Mouse (Mus musculus): ENCODE results near the gene Cd37.

Gene Cd37

GRCm38 (mm10) chr7:45202654-45203053 lies 36.3 kb downstream of the Cd37 start:
- ATAC-seq (ENCODE audit: low TSS enrichment), result peak; percentile 38; the same call in 1 of the 2 replicates

DNA sequence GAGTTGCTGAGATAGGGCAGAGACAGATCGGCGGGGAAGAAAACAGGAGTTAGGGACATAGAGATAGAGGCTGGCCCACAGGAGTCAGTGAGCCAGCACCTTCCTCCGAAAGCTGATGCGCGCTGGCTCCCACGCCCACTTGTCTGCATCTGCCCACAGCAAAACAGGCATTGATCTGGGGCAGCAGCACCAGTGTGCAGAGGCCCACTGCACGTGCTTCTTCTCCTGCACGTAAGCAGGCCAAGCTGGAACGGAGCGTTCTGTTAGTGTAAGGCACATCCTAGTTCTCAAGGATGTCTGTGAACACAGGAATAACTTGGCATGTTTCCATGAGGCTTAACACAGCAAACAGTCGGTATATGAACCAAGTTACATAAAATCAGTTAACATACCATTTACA lies 40.0 kb downstream of the Cd37 start:
- peak; percentile 21; the same call in 1 of the 2 replicates for ATAC-seq (ENCODE audit: low TSS enrichment)

GRCm38 (mm10) chr7:45198435-45198834 lies 40.5 kb downstream of the Cd37 start:
- ATAC-seq (ENCODE audit: low TSS enrichment), result peak; percentile 45; the same call in 1 of the 2 replicates

- ATAC-seq (ENCODE audit: low TSS enrichment), result peak; percentile 13; the same call in 1 of the 2 replicates
Observed at GRCm38 (mm10) chr7:45196994-45197393, 41.9 kb downstream of the Cd37 start.

DNA sequence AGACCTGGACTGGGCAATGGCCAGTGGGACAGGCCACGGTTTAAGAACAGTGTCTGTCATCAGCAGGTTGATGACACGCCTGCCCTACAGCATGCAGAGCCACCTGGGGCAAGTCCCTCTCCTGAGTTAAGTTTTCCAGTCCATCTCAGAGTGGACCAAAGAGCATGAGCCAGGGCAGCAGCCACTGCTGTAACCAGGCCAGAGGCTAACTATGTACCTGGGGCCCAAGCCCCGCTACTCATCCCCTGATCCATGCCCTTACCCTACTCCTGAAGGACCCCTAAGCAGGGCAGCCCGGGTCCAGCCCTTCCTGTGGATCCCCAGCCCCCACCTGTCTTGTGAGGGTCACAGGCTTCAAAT lies 42.8 kb downstream of the Cd37 start:
- no peak for ATAC-seq (ENCODE audit: low TSS enrichment)

GRCm38 (mm10) chr7:45195341-45196175 lies 43.4 kb downstream of the Cd37 start:
- ATAC-seq (ENCODE audit: low TSS enrichment), result no peak

DNA sequence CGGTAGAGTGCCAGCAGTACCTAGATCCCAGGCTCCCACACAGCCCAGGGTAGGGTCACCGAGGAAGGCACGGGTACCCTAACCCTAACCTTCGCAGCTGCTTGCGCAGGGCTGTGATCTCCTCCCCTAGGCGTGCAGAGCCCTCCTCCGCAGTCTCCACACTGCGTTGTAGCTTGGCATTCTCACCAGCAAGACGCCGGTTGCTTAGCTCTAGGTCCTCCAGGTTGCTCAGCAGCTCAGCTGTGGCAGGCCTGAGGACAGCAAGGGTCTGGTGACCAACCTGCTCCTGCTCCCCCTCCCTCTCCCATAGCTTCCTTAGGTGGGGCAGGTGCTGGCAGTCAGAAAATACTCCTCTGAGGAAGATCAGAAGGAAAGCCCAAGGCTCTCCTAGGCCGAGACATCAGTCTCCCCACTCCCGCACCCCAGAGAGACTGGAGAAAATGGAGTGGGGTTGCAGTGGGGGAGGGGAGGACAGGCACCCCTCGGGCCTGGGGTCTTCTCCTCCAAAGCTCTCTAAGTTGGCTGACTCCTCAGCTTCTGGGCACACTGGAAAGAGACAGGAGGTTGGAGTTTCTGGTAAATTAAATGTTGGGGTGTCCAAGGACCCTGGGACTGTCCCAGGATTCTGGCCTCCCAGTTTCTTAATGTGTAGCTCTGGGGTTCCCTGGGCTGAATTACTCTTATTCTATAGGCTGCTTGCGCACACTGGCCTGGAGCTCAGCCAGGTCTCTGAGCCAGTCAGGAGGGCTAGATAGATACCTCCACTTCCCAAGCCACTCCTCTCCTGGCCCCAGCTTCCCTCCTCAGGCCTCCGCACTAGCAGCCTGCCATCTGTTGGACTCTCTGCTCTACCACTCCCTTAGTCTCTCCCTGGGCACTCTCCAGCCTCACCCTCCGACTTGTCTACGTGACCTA lies 44.8 kb downstream of the Cd37 start:
- no peak for ATAC-seq (ENCODE audit: low TSS enrichment)

GRCm38 (mm10) chr7:45193406-45193805 lies 45.5 kb downstream of the Cd37 start:
- no peak for ATAC-seq (ENCODE audit: low TSS enrichment)

DNA sequence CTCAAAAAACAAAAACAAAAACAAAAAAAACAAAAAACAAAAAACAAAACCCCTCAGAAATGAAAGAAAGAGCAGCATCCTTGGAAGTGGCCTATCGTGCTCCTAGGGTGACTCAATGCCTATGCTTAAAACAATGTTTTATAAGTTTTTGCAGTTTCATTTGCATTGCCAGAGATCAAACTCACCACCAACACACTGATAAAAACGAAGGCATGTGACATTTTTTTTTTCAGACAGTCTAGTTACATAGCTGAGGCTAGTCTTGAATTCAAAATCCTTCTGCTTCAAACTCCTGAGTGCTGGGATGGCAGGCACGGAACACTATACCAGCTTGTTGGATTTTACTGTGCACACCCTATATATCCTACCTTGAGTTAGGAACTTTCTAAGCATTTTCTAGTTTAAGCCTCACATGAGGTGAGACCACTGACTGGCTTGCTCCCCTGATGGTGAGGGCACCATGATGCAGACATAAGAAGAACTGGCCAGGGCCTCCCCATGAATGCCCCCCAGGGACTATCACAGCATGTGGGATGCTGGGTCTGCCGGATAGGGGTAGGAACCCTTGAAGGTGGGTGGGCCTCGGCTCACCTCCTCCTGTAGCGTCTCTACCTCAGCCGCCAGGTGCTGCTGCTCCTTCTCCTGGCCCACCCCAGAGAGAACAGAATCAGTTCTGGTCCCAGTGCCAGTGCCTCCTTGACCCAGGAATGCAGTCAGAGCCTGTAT lies 46.2 kb downstream of the Cd37 start:
- no peak for ATAC-seq (ENCODE audit: low TSS enrichment)

- no peak for ATAC-seq (ENCODE audit: low TSS enrichment)
Observed at GRCm38 (mm10) chr7:45191803-45192363, 47.0 kb downstream of the Cd37 start.

DNA sequence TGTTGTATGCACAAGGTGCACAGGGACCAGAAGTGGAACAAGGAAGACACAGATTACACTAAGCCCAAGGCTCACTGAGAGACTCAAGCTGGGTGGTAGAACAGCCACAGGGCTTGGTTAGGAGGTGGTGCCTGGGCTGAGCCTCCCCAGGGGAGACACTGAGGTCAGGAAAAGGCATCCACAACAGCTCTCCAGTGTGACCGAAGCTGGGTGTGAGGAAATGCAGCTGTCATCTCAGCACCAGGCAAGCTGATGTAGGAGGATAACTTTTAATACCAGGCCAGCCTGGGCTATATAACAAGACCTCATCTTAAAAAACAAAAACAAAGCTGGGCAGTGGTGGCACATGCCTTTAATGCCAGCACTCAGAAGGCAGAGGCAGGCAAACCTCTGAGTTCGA lies 47.8 kb downstream of the Cd37 start:
- ATAC-seq (ENCODE audit: low TSS enrichment), result no peak

GRCm38 (mm10) chr7:45190186-45190585 lies 48.7 kb downstream of the Cd37 start:
- no peak for ATAC-seq (ENCODE audit: low TSS enrichment)

- peak; percentile 80 for ATAC-seq (ENCODE audit: low TSS enrichment)
Observed at GRCm38 (mm10) chr7:45189600-45189999, 49.3 kb downstream of the Cd37 start.

DNA sequence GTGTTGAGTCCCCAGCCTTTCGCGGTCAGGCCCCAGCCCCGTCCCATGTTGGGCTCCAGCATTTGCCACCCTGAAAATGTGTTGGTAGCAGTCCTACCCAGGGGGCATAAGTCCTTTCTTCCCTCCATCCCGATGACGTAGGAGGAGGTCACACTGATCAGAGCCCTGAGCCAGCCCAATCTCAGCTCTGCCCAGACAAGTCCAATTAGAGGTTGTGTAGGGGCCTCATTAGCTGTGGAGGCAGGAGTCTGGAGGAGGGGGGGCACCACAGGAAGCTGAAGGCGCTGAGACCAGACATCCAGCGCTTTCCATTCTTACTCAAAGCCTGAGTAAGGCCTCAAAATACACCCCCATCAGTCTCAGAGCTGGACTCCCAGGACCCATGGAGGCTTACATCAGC lies 53.0 kb downstream of the Cd37 start:
- no peak for ATAC-seq (ENCODE audit: low TSS enrichment)

DNA sequence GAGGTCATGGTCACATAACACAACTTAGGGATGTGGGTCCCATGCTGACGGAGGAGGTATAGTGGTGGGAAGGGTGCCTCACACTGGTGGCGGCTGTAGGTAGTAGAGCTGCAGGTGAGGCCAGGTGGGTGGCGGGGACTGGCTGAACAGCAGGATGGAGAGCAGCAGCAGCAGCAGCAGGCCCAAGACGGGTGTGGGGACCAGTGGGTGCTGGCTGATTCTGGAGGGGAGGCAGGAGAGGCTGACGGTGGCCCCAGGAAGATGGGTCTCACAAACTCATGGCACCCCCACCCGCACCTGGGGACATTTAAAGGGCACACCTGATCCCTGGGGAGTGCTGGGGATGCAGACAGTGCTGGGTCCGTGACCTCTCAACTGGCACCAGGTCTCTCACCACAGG lies 55.2 kb downstream of the Cd37 start:
- no peak for ATAC-seq (ENCODE audit: low TSS enrichment)
